In genomic region chr5:6103107-6103506, GRCm38 (mm10) we compare ENCODE assay signal across 21 mouse cellular contexts.
DNase-seq lines count a peak whose midpoint lies in the region; ATAC-seq lines count a peak whose summit lies in the region.
"Had no signal": no experiment of that assay in that cellular context is flagged by ENCODE, and none has a peak within 500 bp of the region (broad histone marks: within the 10 kb centered on the region; RNA-seq: fewer than 3 reads in every experiment).

No protein-coding gene starts in this region.

- H3K36me3 ChIP-seq in hindbrain, embryonic 16.5 days (ENCODE audit: control insufficient read depth, insufficient read depth, low read length) = no peaks in the 10 kb centered on the region
- H3K36me3 ChIP-seq: embryonic facial prominence, embryonic 15.5 days; heart, embryonic 13.5 days; lung, embryonic 15.5 days had no signal

- H3K4me3 ChIP-seq in hindbrain, embryonic 16.5 days (ENCODE audit: low read length) = no peak overlapping the region
- H3K4me3 ChIP-seq: embryonic facial prominence, embryonic 15.5 days; heart, embryonic 13.5 days; lung, embryonic 15.5 days; myocyte had no signal

- no peak overlapping the region for H3K27ac ChIP-seq in hindbrain, embryonic 16.5 days (ENCODE audit: low read depth, low read length)
- H3K27ac ChIP-seq: embryonic facial prominence, embryonic 15.5 days; heart, embryonic 13.5 days; liver, embryonic 14.5 days; lung, embryonic 15.5 days had no signal

- no peaks in the 10 kb centered on the region for H3K9me3 ChIP-seq in hindbrain, embryonic 16.5 days (ENCODE audit: control insufficient read depth, low read length)
- H3K9me3 ChIP-seq: embryonic facial prominence, embryonic 15.5 days; heart, embryonic 13.5 days; lung, embryonic 15.5 days had no signal

- peaks cover 2% of the 10 kb centered on the region; the same call in 1 of the 2 replicates for H3K4me1 ChIP-seq in hindbrain, embryonic 16.5 days (ENCODE audit: control insufficient read depth, insufficient read depth, low read depth, low read length)
- H3K4me1 ChIP-seq: embryonic facial prominence, embryonic 15.5 days; heart, embryonic 13.5 days; lung, embryonic 15.5 days had no signal

- no peak overlapping the region for H3K9ac ChIP-seq in hindbrain, embryonic 16.5 days (ENCODE audit: low read depth, low read length)
- H3K9ac ChIP-seq: embryonic facial prominence, embryonic 15.5 days; heart, embryonic 13.5 days; liver, embryonic 14.5 days; lung, embryonic 15.5 days had no signal

- peak; percentile 1 for DNase-seq in embryo, embryonic 11 days
- DNase-seq in embryo, embryonic 10 days (ENCODE audit: low spot score) = no peak
- DNase-seq in layer of hippocampus, adult 9-10 months (ENCODE audit: low spot score) = peak; percentile 4
- DNase-seq in layer of hippocampus, postnatal 10 days (ENCODE audit: low spot score in 2 of 2) = no peak
- peak; percentile 18 for DNase-seq in brain, embryonic 18.5 days (ENCODE audit: low read depth, low spot score)
- no peak for DNase-seq in urinary bladder, adult 18-20 months (ENCODE audit: low spot score in 2 of 2)
- DNase-seq in heart, postnatal 14 days = no peak
- DNase-seq: adrenal gland, adult 8-10 months; cerebellum, adult 11-12 months; cerebellum, postnatal 14 days; heart, postnatal 4 days; kidney, postnatal 36 days; lung, postnatal 4 days had no signal

- peak overlapping the region; percentile 23 for H3K4me2 ChIP-seq in hindbrain, embryonic 16.5 days (ENCODE audit: low read length)
- H3K4me2 ChIP-seq: embryonic facial prominence, embryonic 15.5 days; heart, embryonic 13.5 days; lung, embryonic 15.5 days had no signal

- no peaks in the 10 kb centered on the region for H3K27me3 ChIP-seq in hindbrain, embryonic 16.5 days (replicated peaks; ENCODE audit: control insufficient read depth, insufficient read depth, low read length)
- H3K27me3 ChIP-seq: embryonic facial prominence, embryonic 15.5 days; heart, embryonic 13.5 days; lung, embryonic 15.5 days had no signal

- peak; percentile 63 for ATAC-seq in hindbrain, embryonic 16.5 days
- ATAC-seq: intestine, embryonic 16.5 days; Patski had no signal

- 45% methylated on average over 7 of the region's 7 CpGs for WGBS in hindbrain, embryonic 16.5 days

- intact Hi-C loops in heart, postnatal 14 days (cut with DNase I) = no loop called here

Comparison
In these comparisons a context has a peak if more than half of its experiments do, and no peak if none do; other contexts are left out.
1. DNase-seq: peak in embryo, embryonic 11 days (single experiment), layer of hippocampus, adult 9-10 months (single experiment) and brain, embryonic 18.5 days (single experiment); none in embryo, embryonic 10 days (single experiment), layer of hippocampus, postnatal 10 days (0 of 2), urinary bladder, adult 18-20 months (0 of 2) and heart, postnatal 14 days (0 of 2).